Mouse (Mus musculus): ENCODE data around the gene Zfp36. TPM values are rescaled to one million over a fixed set of nuclear protein-coding genes. Genes with fewer than 3 reads are reported as not detected.

The Zfp36 gene
- polyA plus RNA-seq, 1 experiment, result 83.2 TPM

DNA sequence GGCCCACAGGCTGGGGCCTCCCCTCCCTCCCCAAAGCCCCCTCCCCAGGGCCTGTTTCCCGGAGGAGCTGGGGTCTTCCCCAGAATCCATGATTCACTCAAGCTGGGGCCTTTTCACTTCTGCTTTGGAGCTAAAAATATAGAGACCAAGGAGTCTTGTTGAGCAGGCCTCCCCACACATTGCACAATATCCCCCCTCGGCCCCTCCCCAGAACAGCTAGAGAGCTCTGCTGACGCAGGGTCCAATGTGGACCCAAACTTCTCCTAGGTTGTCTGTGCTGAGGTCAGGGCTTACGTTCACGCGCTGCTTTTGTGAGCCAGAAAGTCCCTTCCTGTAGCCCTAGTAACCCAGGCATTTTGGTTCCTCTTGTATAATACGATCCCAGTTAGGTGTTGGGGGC, 6.0 kb upstream of the Zfp36 start:
- no peak for DNase-seq (ENCODE audit: low read depth, low spot score)
- 68% methylated on average over 7 of the region's 7 CpGs for WGBS

DNA sequence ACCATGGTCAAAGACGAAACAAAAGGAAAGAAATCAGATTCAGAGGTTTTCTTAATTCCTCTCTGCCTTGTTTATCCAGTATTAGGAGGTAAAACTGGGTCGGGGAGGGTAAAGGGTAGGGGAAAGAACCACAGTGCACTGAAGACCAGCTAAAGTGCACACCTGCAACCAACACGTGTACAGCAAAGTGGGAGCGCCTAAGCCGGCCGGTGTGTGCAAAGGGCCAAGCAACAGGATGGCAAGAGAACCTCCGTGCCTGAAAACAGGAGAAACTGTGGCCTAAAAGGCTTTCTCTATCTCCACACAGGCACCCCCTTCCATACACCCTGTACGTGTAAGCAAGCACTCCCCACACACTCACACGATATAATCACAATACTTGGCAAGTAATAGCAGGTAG, 5.1 kb upstream of the Zfp36 start:
- WGBS, result 88% methylated on average over 9 of the region's 9 CpGs
- no peak for DNase-seq (ENCODE audit: low read depth, low spot score)

DNA sequence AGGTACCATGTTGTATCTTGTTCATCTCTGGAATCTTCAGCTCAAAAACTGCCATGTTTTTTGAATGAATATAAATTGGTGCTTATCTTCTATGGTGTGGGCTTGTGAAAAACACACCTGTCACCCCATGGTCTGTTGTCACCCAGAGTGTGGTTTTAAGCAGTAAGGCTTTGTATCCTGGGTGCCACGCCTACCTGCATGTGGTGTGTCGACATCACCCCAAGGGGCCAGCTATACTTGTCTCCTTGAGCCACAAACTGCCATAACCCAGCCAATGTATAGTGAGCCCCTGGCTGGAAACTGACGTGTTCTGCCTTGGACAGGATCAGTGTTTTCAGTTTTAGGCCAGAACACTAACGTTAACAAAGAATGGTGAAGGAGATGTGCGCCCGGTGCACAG, 4.1 kb upstream of the Zfp36 start:
- no peak for DNase-seq (ENCODE audit: low read depth, low spot score)
- WGBS, result 70% methylated on average over 6 of the region's 6 CpGs

DNA sequence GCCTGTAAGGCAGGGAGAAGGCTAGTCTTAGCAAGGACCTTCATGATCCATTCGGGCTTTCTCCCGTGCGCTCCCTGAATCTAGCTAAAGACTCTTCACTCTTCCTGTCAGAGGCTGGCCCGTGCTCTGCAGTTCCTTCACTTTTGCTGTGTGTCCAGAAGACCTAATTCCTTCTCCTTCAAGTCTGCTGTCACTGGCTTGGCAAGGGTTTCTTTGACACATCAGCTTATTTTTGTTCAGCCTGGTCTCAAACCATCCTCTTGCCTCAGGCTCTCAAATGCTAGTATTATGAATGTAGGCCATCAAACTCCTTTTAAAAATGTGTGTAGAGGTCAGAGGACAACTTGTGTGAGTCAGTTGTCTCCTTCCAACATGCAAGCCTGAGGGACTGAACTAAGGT, 3.6 kb upstream of the Zfp36 start:
- 63% methylated on average over 4 of the region's 4 CpGs for WGBS
- DNase-seq (ENCODE audit: low read depth, low spot score), result no peak

DNA sequence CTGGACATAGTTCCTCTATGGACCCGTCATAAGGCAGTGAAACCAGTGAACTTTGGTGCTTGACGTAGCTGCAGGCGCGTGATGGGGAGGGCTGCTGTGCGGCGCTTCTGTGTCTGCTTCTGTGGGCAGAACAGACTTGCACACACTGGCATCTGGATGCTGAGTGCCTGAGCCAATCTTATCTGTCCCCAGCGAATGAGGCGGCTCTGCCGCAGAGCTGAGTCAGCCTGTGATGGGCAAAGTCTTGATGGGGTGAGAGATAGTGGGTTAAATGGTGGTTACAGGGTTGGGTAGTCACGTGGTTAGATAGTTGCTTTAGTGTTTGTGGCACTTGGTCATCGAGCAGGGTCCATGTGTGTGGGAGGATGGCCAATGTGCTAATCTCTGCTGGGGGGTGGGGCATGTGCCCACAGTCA, 2.9 kb upstream of the Zfp36 start:
- no peak for DNase-seq (ENCODE audit: low read depth, low spot score)
- WGBS, result 9% methylated on average over 11 of the region's 11 CpGs

DNA sequence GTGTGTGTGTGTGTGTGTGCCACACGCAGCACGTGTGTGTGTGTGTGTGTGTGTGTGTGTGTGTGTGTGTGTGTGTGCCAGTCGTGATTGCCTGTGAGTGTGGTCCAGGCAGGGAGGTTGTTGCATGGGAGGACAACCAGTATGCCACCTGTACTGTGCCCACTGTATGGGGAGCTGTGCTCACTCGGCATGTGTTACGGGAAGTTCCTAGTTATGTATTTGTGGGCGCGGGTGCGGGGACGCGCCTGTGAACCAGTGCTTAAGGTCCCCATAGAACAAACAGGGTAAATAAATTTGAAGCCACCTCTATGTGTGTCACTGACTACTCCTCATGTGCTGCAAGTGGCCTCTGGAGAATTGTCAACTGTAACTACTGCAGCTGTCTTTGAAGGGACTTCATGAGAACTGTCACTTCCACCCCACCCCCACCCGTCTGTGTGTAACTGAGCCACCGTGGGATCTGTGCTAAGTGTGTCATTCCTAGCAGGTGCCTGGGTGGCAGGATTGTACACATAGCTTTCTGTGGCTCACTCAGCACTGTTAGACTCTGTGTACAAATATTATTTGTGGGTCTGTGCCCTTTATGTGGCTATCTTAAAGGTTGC, 2.4 kb upstream of the Zfp36 start:
- DNase-seq (ENCODE audit: low read depth, low spot score), result no peak
- 4% methylated on average over 11 of the region's 12 CpGs for WGBS

DNA sequence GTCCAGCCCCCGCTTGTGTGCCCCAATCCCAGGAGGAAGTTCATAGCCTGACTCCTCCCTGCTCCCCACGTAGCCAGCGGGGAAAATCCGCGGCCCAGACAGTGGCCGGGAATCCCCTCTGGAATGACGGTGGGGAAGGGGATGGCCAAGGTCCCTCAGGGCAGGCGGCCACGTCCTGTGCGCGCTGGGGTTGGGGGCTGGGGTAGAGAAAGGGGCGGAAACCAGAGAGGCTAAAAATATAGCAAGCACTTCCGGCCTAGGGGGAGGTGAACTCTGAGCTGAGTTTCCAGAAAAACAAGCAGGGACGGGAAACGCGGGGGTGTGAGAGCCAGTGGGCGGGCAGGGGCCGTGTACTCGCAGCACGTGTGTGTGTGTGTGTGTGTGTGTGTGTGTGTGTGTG, 1.9 kb upstream of the Zfp36 start:
- 0% methylated on average over 20 of the region's 20 CpGs for WGBS
- no peak for DNase-seq (ENCODE audit: low read depth, low spot score)

DNA sequence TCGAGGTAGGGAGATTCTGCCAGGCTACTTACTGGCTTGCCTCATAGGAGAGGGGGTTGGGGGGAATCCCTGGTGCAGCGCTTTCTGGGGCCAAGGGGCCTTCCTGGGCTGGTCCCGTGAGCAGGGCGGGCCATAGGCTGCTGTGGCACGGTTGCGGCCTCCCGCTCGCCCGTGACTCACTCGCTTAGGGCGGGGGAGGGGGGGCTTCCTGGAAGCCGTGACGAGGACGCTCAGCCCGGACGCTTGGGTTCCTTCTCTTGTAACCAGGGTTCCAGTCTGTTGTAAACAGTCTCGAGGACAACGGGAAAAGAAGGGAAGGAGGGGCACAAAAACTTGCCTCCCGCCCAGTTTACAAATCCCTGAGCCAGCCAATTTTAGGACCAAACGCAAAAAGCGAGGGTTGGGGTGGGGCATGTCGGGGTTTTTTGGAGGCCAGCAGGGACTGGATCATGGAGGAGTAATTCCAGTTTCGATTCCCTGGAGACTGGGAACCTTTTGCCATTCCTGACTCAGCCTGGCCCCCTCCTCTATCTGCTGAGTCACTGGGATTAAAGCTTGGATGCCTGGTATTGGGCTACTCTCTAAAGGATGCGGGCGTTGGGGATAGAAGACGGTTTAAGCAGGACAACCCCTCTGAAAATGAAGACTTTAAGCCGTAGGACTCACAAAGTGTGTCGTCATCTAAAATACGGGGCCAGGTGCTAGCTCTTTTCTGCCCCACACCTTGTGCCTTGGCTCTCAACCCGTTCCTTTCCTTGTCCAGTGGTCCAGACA, 1.2 kb upstream of the Zfp36 start:
- DNase-seq (ENCODE audit: low read depth, low spot score), result no peak
- 2% methylated on average over 30 of the region's 30 CpGs for WGBS

DNA sequence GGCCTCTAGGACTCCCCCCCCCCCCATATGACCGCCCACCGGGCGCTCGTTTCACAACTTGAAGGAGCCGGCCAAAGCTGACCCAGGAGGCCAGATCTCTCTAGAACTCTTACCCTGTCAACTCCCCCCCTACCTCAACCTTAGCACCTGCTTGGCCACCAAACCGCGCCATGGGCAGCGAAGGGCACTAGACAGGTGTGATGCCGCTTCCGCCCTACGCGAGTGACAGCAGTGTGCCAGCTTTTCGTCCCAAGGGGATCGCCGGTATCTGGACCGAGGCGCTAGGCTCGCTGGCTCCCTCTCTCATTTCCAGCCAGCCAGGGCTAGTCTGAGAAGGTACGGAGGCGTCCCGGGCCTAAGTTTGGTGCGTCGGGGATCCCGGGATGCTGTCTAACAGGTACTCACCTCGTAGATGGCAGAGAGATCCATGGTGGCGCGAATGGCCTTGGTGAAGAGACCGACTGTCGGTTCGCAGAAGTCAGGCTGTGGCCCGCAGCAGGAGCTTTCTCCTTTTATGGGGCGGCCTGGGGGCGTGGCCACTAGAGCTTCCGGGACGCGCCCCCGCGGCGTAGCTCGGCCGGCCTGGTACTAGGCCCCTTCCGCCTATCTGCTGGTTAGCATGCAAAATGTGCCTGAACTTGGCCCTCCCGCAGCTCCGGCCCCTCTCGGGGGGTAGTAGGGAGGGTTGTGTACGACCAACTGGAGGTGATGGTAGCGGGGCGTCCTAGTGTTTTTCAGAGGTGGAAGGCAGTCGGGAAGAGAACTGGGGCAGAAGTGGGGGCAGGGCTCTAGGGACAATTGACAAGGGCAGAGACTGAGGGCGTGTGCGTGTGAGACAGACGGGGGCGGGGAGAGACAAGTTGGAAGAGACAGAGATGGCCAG, 1.0 kb downstream of the Zfp36 start:
- DNase-seq (ENCODE audit: low read depth, low spot score), result no peak
- WGBS, result under 1% methylated on average over 53 of the region's 53 CpGs

DNA sequence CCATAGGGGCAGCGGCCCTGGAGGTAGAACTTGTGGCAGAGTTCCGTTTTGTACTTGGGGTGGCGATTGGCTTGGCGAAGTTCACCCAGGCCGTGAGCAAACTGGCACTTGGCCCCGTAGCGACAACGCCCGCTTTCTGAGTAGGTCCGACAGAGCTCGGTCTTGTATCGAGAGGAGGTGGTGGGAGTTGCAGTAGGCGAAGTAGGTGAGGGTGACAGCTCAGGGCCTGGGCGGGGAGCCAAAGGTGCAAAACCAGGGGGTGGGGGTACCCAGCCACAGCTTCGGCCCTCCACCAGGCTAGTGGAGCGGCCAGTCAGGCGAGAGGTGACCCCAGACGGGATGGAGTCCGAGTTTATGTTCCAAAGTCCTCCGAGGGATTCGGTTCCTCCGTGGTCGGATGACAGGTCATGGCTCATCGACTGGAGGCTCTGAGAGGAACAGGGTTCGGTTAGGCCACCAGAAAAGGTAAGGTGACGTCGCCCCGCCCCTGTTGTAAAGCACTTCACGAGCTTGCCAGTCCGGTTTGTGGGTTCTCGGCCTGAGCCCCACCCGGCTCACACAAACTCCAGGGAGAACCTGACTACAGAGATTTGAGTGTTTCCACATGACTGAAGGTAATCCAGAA, 1.9 kb downstream of the Zfp36 start:
- no peak for DNase-seq (ENCODE audit: low read depth, low spot score)
- under 1% methylated on average over 32 of the region's 32 CpGs for WGBS

DNA sequence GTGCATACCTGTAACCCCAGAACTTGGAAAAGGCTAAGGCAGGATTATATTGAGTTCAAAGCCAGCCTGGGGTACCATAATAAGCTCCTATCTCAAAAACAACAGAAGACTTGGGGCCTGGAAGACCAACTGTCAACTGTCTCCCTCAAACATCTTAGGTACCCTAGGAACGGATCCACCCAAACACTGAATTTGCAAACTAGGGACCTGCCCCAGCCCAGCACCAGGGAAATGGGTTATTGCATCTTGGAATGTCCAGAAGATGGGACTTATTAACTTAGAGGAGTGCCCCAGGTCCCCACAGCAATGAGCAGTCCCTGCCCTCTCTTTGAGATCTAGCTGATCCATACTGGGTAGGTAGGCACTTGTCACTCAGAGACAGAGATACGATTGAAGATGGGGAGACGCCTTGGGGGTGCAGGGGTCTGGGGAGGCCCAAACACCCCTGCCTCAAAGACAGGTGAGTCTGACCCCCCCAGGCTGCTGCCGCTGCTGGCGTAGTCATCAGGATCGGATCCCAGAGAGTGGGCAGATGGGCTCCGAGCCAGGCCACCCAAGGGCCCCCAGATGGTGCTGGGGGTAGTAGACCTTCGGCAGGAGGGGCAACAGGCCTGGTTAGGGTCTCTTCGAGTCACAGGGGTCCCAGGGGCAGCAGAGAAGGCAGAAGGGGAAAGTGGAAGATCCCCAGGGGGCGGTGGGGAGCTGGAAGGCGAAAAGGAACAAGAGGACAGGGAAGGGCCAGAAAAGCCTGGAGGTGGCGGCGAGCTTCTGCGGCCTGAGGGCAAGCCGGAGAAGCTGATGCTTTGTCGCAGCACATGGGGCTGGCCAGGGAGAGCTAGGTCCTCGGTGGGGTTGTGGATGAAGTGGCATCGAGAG, 2.6 kb downstream of the Zfp36 start:
- DNase-seq (ENCODE audit: low read depth, low spot score), result no peak

DNA sequence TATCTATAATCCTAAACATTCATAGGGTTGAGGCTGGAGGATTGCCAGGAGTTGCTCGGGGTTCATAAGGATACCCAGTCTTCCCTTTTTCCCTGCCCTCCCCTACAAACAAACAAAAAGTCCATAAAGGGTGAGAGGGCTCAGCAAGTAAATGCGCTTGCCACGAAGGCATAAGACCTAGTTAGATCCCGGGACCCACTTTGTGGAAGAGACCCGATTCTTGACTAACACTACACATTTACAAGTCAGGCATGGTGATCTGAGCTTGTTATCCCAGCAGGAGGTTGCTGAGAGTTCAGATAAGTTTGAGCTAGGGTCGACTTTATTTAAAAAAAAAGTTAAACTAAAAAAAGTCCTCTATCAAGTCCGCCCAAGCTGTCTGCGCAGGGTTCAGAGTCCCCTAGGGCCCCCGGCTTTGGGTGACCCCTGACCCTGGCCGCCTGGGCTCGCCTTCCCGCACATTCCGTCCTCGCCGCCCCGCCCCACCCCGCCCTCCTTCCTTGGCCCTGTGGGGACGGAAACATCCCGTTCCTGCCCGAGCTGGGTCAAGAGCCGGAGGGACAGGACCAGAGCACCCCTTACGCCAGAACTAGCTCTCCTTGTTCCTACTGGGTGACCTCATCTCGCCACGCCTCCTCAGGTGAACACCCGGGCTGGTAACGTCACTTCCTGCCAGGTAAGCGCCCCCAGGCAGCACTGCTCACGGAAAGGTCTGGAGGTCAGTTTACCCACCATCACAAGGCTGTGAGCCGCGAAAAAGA, 3.9 kb downstream of the Zfp36 start:
- DNase-seq (ENCODE audit: low read depth, low spot score), result no peak
- WGBS, result under 1% methylated on average over 30 of the region's 30 CpGs

More for the DNA sequence above, 2.6 kb downstream of the Zfp36 start:
- 6% methylated on average over 18 of the region's 18 CpGs for WGBS

DNA sequence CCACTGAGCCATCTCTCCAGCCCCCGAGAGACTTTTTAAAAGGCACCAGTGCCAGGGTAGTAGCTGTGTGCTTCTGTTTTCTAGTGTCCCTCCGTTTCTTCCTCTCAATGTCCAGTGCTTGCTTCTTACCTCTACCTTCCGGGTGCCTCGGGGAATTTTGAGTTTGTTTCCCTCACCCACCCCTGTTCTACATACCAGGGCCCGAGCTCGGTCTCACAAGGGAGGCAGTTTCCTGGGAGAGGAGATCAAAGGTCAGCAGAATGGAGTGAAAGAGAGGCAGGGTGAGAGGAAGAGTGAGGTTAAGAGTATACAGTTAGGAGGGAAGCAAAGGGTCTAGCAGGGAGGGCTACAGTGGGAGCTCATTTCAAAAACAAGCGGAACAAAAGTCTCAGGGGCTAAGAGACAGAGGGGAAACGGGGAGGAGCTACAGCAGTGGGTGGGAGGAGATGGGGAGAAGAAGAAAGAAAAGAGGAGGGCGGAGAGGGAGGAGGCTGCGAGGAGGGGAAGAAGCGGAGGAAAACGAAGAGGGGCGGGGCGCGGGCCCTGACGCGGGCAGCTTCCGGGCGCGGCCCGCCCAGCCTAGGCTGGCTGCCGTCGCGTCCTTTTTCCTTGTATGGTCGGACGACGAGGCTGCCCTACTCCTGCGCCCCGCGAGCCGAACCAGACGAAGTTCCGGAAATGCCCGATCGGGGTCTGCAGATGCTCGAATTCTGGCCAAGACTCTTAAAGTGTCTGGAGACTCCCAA, 4.7 kb downstream of the Zfp36 start:
- no peak for DNase-seq (ENCODE audit: low read depth, low spot score)
- WGBS, result under 1% methylated on average over 36 of the region's 36 CpGs

DNA sequence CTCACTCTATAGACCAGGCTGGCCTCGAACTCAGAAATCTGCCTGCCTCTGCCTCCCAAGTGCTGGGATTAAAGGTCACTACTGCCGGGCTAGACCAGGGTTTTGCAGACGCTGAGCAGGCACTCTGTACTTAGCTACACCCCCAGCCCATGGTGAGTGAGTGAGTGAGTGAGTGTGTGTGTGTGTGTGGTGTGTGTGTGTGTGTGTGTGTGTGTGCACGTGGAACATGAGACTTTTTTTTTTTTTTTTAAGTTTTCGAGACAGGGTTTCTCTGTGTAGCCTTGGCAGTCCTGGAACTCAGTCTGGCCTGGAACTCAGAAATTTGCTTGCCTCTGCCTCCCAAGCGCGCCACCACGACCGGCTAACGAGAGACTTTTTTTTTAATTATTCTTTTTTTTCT, 5.4 kb downstream of the Zfp36 start:
- 45% methylated on average over 10 of the region's 10 CpGs for WGBS
- no peak for DNase-seq (ENCODE audit: low read depth, low spot score)

DNA sequence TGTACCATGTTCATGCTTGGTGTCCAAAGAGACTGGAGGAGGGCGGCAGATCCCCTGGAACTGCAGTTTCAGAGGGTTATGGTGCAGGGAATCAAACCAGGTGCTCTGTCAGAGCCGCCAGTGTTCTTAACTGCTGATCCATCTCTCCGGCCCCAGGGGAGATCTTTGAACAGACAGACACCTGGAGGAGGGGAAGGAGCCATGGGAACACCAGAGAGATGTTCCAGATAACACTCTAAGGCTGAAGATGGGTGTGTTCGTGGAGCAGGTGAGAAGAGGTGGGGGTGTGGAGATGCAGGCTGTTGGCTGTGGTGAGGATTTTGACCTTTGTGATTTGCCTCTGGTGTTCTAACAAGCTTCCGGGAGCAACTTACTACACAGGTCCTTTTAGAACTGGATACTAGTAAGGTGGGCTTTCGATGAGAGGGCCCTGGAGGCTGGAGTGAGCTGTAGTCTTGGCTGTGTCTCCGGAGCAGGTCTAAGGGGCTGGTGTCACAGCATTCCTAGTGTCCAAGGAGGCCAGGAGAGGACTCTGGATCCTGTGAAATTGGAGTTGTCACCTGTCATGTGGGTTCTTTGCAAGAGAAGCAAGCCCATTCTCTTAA, 6.1 kb downstream of the Zfp36 start:
- WGBS, result 33% methylated on average over 7 of the region's 7 CpGs
- no peak for DNase-seq (ENCODE audit: low read depth, low spot score)

DNA sequence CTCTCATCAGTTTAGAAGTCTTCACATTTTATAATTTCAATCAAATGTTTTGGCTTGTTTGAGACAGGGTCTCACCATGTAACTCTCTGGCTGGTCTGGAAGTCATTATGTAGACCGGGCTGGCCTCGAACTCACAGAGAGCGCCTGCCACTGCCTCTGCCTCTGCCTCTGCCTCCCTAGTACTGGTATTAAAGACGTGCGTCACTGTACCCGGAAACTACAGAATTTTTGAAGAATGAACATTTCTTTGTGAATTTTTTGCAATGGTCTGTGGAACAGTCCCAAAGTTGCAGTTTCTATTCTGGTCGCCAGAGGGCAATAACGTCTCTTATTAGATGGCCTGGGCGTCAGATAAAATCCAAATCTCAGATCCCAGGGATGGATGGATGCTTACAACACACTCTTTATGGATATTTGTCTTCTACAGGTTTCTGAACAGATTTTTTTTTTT, 6.9 kb downstream of the Zfp36 start:
- no peak for DNase-seq (ENCODE audit: low read depth, low spot score)
- WGBS, result under 1% methylated on average over 9 of the region's 9 CpGs
